Mouse (Mus musculus): ENCODE results near the gene Fam50b.

Gene Fam50b

GRCm38 (mm10) chr13:34739071-34739470, 4.4 kb downstream of the Fam50b start:
- no peak for DNase-seq (ENCODE audit: low spot score)

GRCm38 (mm10) chr13:34741254-34741653, 6.6 kb downstream of the Fam50b start:
- no peak for DNase-seq (ENCODE audit: low spot score)

DNA sequence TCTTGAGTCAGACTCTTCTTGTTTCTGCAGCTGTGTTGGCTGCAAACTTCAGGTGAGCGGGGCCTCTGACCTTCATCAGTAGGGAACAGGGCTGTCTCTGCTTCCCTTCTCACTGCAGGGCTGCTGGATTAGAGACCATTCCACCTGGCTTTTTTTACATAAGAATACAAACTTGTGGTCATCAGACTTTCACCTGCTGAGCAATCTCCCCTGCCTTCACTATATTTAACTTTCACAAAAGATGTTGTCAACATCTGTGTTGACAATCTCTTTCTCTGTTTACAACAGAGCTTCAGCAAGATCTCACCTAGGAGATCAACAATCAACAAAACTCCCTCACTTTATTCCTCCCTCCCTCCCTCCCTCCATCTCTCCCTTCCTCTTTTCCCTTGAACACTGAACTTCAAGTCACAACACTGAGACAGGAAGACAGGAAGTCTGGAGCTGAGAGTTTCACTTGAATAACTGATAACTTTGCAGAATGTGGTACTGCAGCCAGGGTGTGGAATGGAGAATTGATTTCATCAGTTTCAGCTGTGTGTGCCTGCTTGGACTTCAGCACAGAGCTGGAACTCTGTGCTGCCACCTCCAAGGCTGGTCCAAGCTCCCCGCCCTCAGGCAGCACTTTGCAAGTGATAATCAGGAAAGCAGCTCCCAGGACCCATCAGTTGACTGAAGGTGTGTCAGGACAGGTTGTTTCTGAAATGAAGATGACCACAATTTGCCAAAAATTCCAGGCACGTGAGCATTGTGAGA, 7.3 kb downstream of the Fam50b start:
- no peak for DNase-seq (ENCODE audit: low spot score)

- DNase-seq (ENCODE audit: low spot score) = no peak
Observed at GRCm38 (mm10) chr13:34746811-34747210, 12.2 kb downstream of the Fam50b start.

DNA sequence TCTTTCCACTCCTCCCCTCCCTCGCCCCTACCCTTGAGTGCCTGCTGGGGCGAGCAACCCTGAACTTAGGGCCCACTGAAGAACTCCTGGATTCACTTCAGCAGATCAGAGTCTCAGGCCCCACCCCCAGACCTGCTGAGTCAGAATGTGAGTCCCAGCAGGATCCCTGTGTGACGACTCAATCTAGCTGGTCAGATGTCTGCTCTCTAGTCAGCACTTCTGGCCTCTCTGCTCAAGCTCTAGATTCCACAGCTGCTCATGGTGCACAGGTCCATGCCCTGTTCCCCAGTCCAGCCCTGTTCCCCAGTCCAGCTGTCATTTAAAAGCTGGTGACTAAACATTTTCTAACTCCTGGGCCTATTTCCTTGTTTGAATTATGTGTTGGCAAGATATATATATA, 13.9 kb downstream of the Fam50b start:
- no peak for DNase-seq (ENCODE audit: low spot score)

DNA sequence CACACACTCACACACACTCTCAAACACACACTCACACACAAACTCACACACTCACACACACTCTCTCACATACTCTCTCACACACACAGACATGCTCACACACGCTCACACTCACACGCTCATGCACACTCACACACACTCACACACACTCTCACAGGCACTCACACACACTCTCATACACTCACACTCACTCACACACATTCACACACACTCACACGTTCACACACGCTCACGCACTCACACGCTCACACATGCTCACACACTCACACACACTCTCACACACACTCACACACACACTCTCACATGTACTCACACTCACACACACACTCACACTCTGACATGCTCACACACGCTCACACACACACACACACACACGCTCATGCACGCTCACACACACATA, 24.6 kb downstream of the Fam50b start:
- no peak for DNase-seq (ENCODE audit: low spot score)

DNA sequence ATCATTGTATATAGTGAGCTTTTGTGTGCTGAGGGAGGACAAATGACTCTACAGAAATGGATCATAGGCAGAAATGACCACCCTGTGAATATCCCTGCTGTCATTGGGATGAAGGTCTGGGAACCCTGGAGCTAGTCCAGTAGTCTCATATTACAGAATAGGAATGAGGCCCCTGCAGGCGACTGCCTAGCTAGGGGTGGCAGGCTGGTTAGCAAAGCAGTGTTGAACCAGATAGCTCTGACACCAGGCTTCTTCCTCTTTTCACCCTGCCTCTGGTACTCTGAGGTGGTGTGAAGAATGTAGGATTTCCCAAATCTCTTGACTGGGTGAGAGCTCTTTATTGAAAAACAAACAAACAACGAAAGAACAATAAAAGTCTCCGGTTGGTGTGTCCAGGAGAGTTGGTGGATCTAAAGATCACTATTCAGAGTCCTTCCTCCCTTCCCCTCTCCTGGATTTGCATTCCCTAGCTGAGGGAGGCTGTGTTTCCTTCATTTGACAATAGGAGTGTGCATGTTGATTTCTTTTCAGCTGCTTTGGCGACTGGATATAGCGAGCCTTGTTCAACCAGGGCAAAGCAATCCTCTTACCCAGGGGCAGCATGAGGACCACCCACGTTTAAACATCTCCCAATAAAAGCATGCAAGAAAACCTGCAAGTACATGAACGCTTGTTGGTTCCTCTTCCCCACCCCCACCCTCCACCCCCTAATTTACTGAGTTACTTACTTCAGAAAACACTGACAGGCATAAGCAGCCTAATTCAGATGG, 26.1 kb downstream of the Fam50b start:
- no peak for DNase-seq (ENCODE audit: low spot score)

- DNase-seq (ENCODE audit: low spot score) = no peak
Observed at GRCm38 (mm10) chr13:34762136-34762535, 27.5 kb downstream of the Fam50b start.

- no peak for DNase-seq (ENCODE audit: low spot score)
Observed at GRCm38 (mm10) chr13:34762865-34763264, 28.2 kb downstream of the Fam50b start.

DNA sequence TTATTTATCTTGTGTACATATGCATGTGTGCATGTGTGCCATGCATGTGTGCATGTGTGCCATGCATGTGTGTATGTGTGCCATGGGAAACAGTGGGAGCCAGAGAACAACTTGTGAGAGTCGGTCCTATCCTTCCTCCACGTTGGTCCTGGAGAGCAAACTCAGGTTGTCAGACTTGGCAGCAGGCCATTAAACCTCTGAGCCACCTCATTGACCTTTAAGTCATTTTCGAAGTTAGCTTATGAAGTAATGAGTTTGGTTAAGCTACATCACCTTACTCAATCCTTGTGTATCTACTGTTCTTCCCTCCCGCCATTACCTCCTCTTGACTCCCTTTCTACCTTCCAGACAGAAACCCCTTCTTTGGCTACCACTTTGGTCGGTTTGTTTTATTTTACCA, 30.6 kb downstream of the Fam50b start:
- DNase-seq (ENCODE audit: low spot score) = no peak

GRCm38 (mm10) chr13:34766572-34766971, 31.9 kb downstream of the Fam50b start:
- DNase-seq (ENCODE audit: low spot score) = no peak

GRCm38 (mm10) chr13:34767527-34768292, 33.1 kb downstream of the Fam50b start:
- DNase-seq (ENCODE audit: low spot score) = no peak

DNA sequence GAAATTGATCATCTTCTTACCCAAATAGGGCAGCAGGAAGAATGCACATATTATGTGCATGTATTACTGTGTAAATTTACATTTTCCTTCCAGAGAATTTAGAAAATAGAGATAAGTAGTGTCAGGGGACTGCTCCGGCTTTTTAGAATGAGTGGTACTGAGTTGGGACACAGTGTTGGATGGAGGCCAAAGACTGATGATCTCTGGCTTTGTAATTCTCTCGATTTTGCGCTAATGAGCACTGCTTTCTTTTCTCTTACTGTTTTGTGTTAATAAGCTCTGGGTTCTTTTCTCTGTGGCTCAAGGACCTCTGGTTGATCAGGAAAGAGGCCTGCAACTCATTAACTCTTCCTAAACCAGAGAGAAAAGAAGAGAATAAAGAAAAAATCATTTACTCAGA, 42.1 kb downstream of the Fam50b start:
- DNase-seq (ENCODE audit: low spot score) = no peak

- no peak for DNase-seq (ENCODE audit: low spot score)
Observed at GRCm38 (mm10) chr13:34780856-34781610, 46.4 kb downstream of the Fam50b start.

GRCm38 (mm10) chr13:34781611-34782009, 47.0 kb downstream of the Fam50b start:
- DNase-seq (ENCODE audit: low spot score) = no peak

DNA sequence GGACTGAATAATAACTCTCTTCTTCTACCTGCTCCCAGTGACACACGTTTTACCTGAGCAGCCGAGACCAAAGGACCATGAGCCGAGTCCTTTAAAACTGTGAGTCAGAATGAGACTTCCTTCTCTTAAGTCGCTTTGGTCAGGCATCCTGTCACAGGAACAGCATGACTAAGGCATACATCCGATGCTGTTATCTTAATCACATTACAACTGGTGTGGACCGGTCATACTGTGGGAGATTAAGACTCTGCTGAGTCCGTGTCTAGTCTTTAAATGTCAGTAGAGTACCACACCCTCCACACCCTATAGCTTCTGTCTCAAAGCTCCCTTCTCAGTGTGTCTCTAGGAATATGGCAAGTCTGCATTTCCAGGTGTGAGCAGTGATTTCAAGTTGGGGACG, 50.2 kb downstream of the Fam50b start:
- no peak for DNase-seq (ENCODE audit: low spot score)

DNA sequence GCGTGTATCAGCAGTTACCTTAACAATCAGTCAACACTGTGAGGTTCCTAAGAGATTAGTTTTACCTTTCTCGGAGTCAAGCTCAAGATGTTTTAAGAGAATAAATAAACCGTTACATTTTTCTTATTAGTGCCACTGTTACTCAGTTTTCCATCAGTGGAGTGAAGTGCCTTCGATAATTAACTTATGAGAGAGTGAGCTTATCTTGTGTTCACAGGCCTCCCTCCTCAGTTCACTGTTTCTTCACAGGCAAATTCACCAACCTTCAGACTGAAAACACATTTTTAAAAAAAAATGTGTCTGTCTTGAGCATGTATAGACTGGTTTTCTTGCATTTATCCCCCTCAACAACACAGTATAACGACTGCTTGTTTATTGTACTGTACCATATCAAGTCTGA, 52.0 kb downstream of the Fam50b start:
- DNase-seq (ENCODE audit: low spot score) = no peak

GRCm38 (mm10) chr13:34787546-34787945, 52.9 kb downstream of the Fam50b start:
- DNase-seq (ENCODE audit: low spot score) = no peak

DNA sequence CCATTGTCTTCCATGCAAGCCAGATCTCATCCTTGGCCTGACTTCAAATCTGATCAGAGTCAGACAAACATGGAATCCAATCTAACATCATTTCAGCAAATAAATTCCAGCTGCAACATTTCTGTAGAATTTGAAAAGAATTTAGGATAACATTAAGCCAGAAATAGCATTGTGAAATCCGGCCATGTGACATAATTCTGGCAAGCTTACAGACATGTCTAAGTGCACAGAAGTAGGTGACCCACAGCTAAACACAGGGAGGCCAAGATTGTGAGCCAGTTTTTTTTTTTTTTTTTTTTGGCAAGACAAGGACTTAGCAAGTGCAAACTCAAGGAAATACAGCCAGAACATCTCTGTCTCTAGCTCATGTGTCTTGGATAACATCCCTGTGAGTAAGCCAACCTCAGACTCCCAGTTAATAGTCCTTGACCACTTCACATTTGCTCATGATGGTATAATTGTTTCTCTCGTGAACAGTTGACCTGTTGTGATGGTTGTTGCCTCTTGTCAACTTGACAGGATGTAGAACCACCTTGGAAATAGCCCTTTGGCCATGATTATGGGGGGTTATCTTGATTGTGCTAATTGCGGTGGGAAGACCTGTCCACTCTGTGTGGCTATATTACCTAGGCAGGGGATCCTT, 54.6 kb downstream of the Fam50b start:
- no peak for DNase-seq (ENCODE audit: low spot score)

DNA sequence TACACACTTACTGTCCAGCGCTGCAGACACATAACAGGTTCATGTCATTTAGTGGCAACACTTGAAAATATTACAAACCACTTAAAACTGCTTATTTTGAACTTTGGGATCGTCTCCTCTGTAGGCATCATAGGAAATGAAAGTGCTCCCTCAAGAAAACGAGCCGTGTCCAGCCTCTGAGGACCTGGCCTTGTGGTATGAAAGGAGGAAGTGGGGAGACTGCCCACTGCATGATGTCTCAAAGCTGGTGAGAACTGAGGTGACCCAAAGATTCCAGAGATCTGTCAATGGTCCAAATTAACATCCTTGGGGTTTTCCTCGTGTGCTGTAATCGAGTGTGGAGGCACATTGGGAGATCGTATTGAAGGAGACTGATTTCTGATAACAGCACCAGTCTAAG, 58.4 kb downstream of the Fam50b start:
- DNase-seq (ENCODE audit: low spot score) = no peak

DNA sequence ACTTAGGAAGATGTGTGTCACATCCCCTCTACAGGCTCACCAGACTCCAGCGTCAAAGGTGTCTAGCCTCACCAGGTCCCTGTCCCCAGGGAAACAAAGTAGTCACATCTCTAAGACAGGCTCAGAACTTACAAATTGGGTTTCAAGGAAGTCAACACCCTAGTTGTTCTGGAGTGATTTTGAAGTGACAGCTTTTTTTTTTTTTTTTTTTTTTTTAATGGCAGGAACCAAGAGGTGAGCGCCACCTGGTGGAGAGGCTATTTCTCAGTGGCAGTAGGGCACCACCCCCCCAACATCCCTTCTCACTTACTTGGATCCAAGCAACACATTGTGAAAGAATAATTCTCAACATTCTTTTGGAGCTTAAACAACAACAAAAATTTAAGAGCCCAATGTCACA, 59.2 kb downstream of the Fam50b start:
- DNase-seq (ENCODE audit: low spot score) = peak; percentile 38

- no peak for DNase-seq (ENCODE audit: low spot score)
Observed at GRCm38 (mm10) chr13:34794426-34794825, 59.8 kb downstream of the Fam50b start.
